Mouse (Mus musculus): ENCODE data around the gene Tgfbr2.

DNA sequence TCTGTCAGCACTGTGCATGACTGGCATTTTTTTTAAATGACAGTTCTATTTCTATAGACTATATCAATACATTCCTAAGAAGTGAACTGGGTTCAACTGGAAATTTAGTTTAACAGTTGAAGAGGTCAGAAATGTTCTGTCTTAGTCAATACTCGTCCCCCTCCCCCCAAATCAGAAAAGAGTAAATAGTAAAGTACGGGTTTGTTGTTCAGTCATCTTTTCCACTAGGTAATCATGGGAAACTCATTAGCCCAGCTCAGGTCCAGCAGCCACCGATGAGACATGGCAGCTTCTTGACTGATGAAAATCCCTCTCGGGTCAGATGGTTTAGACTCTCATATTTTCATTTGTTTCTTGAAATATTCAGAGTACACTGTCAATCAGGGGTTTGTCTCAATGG, 99.0 kb downstream of the Tgfbr2 start:
- TF ChIP-seq CTCF (IDR thresholded peaks at IDR 0.05; ENCODE audit: low read depth, low read length) (no peak), GATA1 (IDR thresholded peaks at IDR 0.05; ENCODE audit: borderline replicate concordance, low read length) (no peak), POLR2AphosphoS5 (IDR thresholded peaks at IDR 0.05; ENCODE audit: insufficient replicate concordance, low read depth, low read length) (no peak), GATA2 (IDR thresholded peaks at IDR 0.05; ENCODE audit: borderline replicate concordance, low read depth, low read length) (no peak)
